Mouse (Mus musculus) frontal cortex, adult (tissue): ENCODE data around the gene U2af1l4.

Experiments
- ATAC-seq: cut with Nextera tagmentation; 2 replicates; pipeline ENCODE4 v1.9.2; 2017; ENCODE audit warnings: mild to moderate bottlenecking, moderate library complexity, mixed read lengths; ENCODE audit not compliant: low TSS enrichment

The U2af1l4 gene

DNA sequence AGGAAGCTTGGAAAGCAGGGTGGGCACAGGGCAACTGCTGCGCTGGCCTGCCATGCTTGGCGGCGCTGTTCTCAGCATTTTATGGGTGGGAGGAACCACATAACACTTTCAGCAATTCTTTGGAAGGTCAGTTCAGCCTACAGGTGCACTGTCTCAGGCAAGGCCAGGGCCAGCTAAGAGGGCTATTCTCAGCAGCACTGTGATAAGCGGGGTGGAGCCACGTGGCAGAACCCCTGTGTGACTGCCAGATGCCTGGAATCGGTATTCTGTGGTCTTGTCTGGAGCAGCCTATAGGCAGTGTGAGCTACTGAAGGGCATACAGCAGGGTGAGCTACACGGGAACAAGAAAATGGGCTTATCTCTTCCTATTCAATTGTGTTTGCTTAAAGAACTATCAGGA, 46.9 kb downstream of the U2af1l4 start:
- ATAC-seq = no peak

DNA sequence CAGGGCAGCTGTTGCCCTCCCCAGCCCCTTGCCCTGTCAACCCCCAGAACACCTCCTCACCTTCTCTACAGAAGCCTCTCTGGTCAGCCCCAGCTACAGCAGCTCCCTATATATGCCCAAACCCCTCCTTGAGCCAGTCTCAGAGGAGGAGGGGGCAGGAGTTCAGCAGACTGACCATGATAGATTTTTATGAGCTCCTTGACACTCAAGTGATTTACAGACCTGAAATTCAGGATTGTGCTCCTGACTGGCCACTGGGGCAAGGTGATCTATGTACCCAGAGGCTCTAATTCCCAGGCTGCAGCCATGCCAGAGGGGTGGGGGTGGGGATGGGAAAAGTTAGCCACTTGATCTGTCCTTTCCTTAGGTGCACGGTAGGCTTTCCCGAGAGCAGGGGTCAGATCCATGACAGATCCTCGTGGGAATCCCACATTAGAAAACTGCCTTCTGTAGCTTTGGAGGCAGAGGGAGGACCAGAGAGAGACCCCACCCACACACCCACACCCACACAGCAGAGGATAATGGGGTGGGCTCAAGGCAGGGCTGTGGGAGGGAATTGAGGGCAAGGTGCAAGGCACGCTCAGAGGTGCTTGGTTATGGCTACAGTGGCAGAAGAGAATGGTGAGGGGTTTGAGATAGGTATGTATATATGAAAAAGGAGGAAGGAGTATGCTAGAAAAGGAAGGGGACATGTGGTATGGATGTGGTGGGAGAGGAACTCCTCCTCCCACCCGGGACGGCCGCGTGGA, 49.7 kb downstream of the U2af1l4 start, which contains the start of gene Upk1a:
Gene Upk1a, minus strand, starts transcription at position 194 of the 749 bp plus-strand sequence.
- ATAC-seq = no peak

DNA sequence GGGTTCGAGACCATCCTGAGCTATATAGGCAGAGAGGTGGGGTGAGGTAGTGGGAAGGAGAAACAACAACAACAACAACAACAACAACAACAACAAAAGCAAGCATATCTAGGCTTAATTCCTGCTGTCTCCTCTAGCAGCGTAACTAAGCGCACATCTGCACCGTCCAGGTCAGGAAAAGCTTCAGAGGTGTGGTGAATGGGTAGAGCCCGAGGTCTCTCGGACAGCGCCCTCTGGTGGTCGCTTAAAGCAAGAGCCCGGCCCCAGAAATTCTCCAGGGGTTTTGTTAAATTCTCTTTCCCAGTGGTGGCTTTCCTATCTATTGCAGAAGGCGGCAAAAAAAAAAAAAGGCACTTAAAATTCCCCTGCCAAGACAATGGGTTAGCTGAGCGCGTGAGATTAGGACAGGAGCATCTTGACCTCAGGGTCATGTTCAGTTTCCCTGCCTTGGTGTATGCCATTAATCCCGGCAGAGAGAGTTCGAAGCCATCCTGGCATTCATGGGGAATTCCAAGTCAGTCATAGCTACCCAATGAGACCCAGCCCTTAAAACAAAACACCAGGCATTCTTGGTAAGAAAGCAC, 50.5 kb downstream of the U2af1l4 start:
- no peak for ATAC-seq

DNA sequence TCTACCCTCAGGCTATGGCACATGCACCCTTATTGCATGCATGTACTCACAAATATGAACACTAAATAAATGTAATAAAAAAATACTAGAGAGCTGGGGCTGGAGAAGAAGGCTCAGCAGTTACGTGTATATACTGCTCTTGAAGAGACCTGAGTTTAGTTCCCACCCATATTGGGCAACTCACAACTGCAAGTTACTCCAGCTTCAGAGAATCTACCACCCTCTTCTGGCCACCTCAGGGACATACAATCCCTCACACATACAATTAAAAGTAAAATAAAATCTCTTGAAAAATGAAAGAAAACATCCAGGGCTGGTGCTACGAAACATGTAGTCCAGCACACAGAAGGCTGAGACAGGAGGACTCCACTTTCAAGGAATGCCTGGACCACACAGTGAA, 51.4 kb downstream of the U2af1l4 start:
- ATAC-seq = no peak
